Mouse (Mus musculus): ENCODE measurements around the gene Kmt2d.

The Kmt2d gene

GRCm38 (mm10) chr15:98802926-98803325 is 68.1 kb downstream of the Kmt2d start:
- DNase-seq (ENCODE audit: low read depth, low spot score), result no peak

- peak; percentile 49 for DNase-seq (ENCODE audit: low read depth, low spot score)
Measured at GRCm38 (mm10) chr15:98799396-98799795, 71.6 kb downstream of the Kmt2d start.

GRCm38 (mm10) chr15:98798903-98799302 is 72.1 kb downstream of the Kmt2d start:
- DNase-seq (ENCODE audit: low read depth, low spot score), result no peak

GRCm38 (mm10) chr15:98797835-98798492 is 73.0 kb downstream of the Kmt2d start:
- DNase-seq (ENCODE audit: low read depth, low spot score), result no peak

GRCm38 (mm10) chr15:98796803-98797595 is 74.0 kb downstream of the Kmt2d start:
- no peak for DNase-seq (ENCODE audit: low read depth, low spot score)

- DNase-seq (ENCODE audit: low read depth, low spot score), result no peak
Measured at GRCm38 (mm10) chr15:98793141-98793698, 77.8 kb downstream of the Kmt2d start.

GRCm38 (mm10) chr15:98792233-98793020 is 78.6 kb downstream of the Kmt2d start:
- no peak for DNase-seq (ENCODE audit: low read depth, low spot score)

GRCm38 (mm10) chr15:98791771-98792170 is 79.2 kb downstream of the Kmt2d start:
- no peak for DNase-seq (ENCODE audit: low read depth, low spot score)

GRCm38 (mm10) chr15:98791221-98791620 is 79.8 kb downstream of the Kmt2d start:
- DNase-seq (ENCODE audit: low read depth, low spot score), result no peak

- DNase-seq (ENCODE audit: low read depth, low spot score), result no peak
Measured at GRCm38 (mm10) chr15:98790761-98791160, 80.2 kb downstream of the Kmt2d start.

- no peak for DNase-seq (ENCODE audit: low read depth, low spot score)
Measured at GRCm38 (mm10) chr15:98789661-98790535, 81.1 kb downstream of the Kmt2d start, which contains the start of gene Wnt1. Wnt1 (plus strand) TSS chr15:98789857.

- DNase-seq (ENCODE audit: low read depth, low spot score), result no peak
Measured at GRCm38 (mm10) chr15:98788972-98789660, 81.9 kb downstream of the Kmt2d start.

- no peak for DNase-seq (ENCODE audit: low read depth, low spot score)
Measured at GRCm38 (mm10) chr15:98787930-98788329, 83.1 kb downstream of the Kmt2d start.

- DNase-seq (ENCODE audit: low read depth, low spot score), result peak; percentile 19
Measured at GRCm38 (mm10) chr15:98785744-98786143, 85.3 kb downstream of the Kmt2d start.

Measured in c-Kit-negative CD71-positive TER-119-positive erythroid progenitor cells, embryonic 14.5 days (primary cell).